Mouse (Mus musculus): ENCODE results near the gene Pccb.

Pccb gene

DNA sequence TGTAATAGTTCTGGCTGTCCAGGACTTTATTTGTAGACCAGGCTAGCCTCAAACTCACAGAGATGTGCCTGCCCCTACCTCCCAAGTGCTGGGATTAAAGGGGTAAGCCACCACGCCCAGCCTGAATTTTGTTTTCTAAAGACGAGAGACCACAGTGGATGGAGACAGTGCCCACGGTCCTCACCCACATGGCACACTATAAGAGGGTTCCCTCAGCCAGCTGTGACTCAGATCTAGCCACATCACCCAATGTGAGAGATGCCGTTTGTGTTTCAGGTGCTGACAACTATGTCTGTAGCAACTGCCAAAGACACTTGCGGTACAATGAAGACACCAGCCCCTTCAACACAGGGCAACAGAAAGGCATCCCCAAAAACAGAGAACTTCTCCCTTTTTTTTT is 47.7 kb downstream of the Pccb start:
- no peak for DNase-seq (ENCODE audit: low spot score in 2 of 2)

DNA sequence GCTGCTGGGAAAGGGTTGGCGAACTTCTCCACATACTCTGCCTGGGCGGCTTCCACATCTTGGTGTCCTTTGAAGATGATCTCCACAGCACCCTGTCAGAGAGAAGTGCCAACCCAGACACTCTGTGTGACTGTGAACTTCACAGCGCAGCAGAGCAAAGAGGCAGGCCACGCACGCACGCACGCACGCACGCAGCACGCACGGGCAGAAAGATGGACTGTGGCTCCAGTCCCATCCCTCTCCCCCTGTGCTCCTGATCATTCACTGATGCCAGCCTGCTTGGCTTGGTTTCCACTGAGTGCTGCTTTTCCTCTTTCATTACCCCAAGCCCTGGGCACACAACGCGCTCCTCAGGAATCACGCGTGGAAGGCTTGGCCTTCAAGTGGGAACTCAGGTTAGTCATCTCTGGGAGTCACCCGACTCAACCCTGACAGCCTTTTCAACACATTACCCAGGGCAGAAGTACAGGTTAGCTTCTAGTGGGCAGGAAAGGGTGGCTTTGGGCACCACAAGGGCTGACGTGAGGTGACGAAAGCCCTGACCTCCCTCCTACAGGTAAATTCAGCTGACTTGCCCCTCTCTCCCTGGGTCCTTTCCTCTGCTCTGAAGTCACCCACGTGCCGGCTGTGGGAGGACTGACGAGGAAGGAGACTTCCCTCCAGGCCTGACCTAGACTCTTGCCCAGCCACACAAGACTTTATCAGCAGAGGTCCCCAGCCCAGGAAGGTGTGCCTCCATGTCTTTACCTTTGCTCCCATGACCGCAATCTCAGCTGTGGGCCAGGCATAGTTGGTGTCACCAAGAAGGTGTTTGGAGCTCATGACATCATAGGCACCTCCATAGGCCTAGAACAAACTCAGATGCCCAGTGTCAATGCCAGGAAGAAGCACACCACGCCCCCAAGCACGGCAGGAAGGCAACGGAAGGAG is 50.1 kb downstream of the Pccb start:
- no peak for DNase-seq (ENCODE audit: low spot score in 2 of 2)

DNA sequence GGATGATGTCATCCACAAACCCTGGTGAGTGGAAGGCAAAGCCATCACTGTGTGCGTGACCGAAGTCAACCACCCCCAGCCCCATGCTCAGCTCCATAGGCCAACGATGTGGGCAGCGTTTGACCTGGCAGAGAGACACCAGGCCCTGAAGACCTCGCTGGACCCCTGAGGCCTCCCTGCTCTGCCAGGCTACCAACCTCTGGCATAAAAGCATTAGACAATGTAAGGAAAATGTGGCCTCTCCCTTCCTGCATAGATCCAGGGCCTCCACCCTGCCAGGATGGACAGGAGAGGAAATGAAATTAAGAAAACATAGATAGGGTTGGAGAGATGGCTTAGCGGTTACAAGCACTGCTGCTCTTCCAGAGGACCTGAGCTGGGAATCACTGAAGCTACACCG is 51.9 kb downstream of the Pccb start:
- no peak for DNase-seq (ENCODE audit: low spot score in 2 of 2)

DNA sequence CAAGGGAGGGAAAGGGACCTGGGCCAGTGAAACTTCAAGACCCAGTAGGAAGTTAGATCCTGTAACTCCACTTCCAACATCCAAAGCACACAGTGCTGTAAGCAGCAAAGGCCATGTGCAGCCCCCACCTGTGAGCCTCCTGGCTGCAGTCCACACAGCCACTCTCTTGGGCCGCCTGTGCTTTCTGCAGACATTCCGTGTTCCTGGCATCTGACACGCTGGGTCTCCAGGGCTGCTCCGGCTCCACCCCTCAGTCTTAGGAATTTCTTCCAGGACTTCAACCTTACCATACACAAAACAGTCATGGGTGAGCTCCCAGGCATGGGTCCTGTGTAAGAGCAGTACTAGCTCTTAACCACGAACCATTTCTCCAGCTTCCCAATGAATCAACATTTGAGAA is 55.4 kb downstream of the Pccb start:
- DNase-seq (ENCODE audit: low spot score in 2 of 2) = no peak

DNA sequence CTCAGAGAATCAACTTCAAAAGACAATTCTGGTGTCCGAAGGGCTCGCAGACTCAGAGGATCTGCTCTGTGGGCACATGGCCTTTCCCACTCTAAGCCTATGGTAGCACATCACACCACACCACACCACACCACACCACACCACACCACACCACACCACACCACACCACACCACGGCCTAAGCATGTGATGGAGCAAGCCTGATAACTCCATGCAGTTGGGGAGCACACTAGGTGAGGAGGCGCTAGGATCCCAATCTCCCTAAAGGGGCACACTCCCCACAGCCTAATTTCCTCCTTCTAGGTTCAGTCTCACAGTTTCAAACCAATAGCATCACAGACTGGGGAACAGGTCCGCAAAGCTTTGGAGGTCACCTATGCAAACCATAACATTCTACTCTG is 56.0 kb downstream of the Pccb start:
- no peak for DNase-seq (ENCODE audit: low spot score in 2 of 2)

DNA sequence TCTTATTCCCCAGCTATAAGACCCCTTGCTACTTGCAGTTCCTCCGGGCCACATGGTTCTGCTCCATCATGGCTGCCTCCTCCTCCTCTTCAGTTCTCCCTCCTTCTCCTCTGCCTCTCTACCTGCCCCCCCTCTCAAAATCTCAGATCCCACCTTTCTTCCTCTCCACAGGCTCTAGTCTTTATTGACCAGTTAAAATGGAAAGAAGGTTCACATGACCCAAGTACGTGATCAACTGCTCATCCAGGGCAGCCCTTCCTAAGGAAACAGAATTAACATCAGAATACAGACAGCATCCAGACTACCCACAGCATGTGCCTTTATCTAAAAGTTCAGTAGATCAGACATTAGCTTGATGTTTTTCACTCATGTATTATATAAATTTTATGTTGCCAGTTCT is 65.2 kb downstream of the Pccb start:
- no peak for DNase-seq (ENCODE audit: low spot score in 2 of 2)

DNA sequence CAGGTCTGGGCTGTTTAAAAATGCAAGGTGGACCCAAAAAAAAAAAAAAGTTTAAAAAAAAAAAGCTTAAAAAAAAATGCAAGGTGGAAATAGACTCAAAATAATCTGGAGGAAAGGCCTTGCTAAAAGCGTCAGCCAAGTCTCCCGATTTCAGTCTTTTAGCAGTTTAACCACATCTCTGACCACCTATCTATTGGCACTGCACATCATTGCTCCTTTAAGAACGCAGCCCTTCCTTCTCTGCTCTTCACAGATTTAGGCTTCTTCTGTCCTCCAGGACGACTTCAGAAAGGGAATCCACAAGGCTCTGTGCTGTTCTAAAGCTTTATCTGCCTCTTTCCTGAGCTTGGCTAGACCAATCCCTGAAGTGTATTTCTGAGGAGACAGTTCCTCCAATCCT is 70.6 kb downstream of the Pccb start:
- DNase-seq (ENCODE audit: low spot score in 2 of 2) = no peak

DNA sequence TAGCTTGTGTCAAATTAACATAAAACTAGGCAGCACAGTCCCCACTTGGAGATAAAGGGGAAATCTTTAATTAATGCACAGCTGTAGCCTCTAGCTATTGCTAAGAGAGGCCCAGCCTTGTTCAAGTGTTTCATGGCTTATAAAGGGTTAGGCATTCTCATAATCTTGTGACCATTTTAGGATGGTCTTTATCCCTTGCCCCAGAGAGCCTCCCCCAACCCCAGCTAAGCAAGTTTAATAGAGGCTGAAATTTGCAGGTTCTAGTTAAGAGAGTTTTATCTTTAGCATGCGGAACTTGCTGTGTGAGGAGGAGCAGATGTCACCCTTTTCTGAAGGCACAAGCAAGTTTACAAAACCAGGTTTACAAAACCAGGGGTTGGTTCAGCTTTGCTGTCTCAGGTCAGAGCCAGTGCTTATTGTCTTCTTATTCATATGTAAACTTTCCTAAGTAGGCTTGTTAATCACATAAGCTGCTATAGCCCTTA is 71.2 kb downstream of the Pccb start:
- no peak for DNase-seq (ENCODE audit: low spot score in 2 of 2)

DNA sequence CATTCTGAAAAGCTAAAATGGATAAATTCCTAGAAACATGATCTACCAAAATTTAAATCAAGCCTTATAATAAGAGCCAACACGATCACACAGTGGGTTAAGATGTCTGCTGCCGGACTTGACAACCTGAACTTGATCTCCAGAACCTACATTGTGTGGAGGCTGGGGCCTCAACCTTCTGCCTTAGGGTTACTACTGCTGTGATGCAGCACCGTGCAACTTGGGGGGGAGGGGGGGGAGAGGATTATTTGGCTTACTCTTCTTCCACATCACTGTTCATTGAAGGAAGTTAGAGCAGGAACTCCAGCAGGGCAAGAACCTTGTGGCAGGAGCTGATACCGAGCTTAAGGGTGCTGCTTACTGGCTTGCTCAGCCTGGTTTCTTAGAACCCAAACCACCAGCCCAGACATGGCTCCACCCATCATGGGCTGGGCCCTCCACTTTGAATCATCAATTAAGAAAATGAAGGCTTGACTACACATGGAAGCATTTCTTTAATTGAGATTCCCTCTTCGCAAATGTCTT is 71.7 kb downstream of the Pccb start:
- no peak for DNase-seq (ENCODE audit: low spot score in 2 of 2)

DNA sequence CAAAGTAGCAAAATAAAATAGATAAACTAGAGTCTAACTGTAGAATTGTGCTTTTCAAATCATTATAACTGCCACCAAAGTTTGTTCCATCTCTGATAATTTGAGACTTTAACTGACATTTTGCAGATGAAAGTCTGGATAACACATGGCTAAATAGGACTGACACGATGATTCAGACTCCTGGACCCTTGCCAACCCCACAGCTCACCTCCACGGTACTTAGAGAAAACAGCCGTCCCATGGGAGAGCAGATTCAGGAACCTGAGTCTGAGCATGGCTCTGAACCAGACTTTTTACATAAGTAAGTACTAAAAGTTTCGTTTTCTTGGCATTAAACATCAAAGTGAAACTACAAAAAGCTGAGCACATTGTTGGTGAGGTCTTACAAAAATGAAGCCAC is 83.2 kb downstream of the Pccb start:
- no peak for DNase-seq (ENCODE audit: low spot score in 2 of 2)

DNA sequence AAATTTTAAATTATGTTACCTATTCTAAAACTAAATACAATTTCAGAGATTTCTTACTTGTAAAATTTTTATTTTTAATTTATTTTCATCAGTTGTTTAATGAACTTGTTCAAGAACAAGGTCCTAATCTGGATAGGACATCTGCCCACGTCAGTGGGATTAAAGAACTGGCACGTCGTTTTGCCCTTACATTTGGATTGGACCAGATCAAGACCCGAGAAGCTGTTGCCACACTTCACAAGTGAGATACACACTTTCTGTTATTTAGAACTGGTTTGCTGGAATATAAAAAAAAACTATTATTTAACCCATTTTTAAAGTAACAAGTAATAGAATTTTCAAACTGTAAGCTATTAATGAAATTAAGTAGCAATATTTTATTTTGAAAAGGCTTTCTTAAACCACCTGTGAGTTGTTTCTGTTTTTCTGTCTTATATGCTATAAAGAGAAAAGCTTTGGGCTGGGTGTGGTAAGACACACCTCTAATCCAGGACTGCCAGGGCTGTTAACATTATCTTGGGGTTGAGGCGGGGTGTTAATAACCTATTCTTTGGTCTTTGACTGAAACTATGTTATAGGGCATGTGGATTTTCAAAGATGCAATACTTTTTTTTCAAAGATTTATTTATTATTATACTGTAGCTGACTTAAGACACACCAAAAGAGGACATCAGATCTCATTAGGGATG is 89.9 kb downstream of the Pccb start:
- DNase-seq (ENCODE audit: low spot score in 2 of 2) = no peak

DNA sequence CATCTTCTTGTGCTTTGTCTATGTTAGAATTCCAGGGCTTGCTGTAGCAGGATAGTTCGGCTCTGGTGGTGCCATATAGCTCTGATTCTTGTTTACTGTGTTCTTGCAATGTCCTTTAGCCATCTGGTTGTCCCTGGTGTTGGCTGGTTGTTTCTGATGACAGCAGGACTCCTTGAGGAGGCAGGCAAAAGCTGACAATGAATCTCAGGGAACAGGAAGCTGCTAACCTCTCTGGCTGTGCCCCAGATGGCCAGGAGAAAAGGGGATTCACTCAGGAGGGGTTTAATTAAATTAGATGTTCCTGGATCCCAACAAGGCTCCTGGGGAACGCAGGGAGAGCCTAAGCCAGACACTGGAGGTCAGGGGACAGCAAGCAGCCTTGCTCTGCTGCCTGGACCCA is 92.7 kb downstream of the Pccb start:
- DNase-seq (ENCODE audit: low spot score in 2 of 2) = no peak
